Mouse (Mus musculus) spleen, adult 2 months (tissue): ENCODE data around the gene Npas3.

Source experiments
- CTCF ChIP-seq: fragments of 200-500 bp; IDR thresholded peaks from 2 replicates; pipeline ENCODE4 v1.5.1; 2011; ENCODE audit warnings: mild to moderate bottlenecking, inconsistent platforms; ENCODE audit not compliant: insufficient read depth, insufficient read length, insufficient replicate concordance; ENCODE audit errors: extremely low read depth
- POLR2A ChIP-seq: fragments of 200-500 bp; IDR thresholded peaks from 2 replicates; pipeline ENCODE4 v1.6.1; 2011; ENCODE audit warnings: low read depth, low read length, inconsistent platforms

DNA sequence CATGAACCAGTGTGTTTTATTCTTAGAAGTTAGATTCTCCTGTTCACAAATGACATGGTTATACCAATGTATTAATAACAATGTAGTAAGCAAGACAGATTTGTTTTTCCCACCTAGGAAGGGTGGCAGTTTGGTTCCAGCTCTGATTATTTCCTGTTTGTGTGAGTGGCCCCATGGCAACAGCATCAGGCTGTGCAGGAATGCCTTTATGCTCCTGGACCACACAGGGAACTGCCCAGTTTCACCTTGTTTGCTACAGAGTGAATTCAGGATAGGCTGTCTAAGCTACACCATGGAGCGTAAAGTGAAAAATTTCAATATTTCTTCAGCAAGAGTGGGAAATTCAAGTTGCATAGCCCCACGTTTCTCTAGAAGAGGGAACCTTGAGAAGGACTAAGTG is 162.2 kb downstream of the Npas3 start:
- no peak for TF ChIP-seq CTCF
- no peak for TF ChIP-seq POLR2A
